Mouse (Mus musculus) bone marrow, adult 2 months (tissue): ENCODE data around the gene Casq1.

ENCODE experiments used
- CTCF ChIP-seq: fragments of 200-500 bp; IDR thresholded peaks from 2 replicates; pipeline ENCODE4 v1.5.1; 2011; ENCODE audit warnings: low read length, control low read depth; ENCODE audit not compliant: control insufficient read depth, insufficient read depth
- POLR2A ChIP-seq: fragments of 200-500 bp; IDR thresholded peaks from 2 replicates; pipeline ENCODE4 v1.6.1; 2011; ENCODE audit warnings: low read depth, mild to moderate bottlenecking, control low read depth, low read length, borderline replicate concordance; ENCODE audit not compliant: control insufficient read depth

- TF ChIP-seq CTCF (no peak), POLR2A (no peak)
Observed at GRCm38 (mm10) chr1:172204033-172204813, 15.4 kb downstream of the Casq1 start.
